Mouse (Mus musculus) macrophage (primary cell): Measurements from ENCODE around the gene Tmem30c. TPM values are rescaled to one million over a fixed set of nuclear protein-coding genes. Genes with fewer than 3 reads are reported as not detected.

ENCODE experiments used
- H3K27ac ChIP-seq: fragments of 350-480 bp; formaldehyde crosslinking; 2 replicates; pipeline ENCODE4 v1.9.0; 2021
- H3K36me3 ChIP-seq: fragments of 350-480 bp; formaldehyde crosslinking; 2 replicates; pipeline ENCODE4 v1.9.0; 2021; ENCODE audit errors: inconsistent target
- H3K4me3 ChIP-seq: fragments of 350-480 bp; formaldehyde crosslinking; 2 replicates; pipeline ENCODE4 v1.9.0; 2021; ENCODE audit errors: inconsistent target
- H3K79me2 ChIP-seq: fragments of 350-480 bp; formaldehyde crosslinking; 2 replicates; pipeline ENCODE4 v1.9.0; 2021; ENCODE audit errors: inconsistent target
- WGBS: methylation state at CpG from one replicate; pipeline ENCODE4 v1.1.7; 2026; ENCODE audit warnings: inconsistent platforms; ENCODE audit not compliant: missing documents; 5-methylcytosine and 5-hydroxymethylcytosine counted together
- polyA plus RNA-seq: library from polyadenylated mRNA; stranded (reverse); fragments of 250-400 nt; gene quantifications from 3 replicates; pipeline ENCODE4 v1.2.4, GENCODE M21; 2018; ENCODE audit warnings: inconsistent platforms

The Tmem30c gene
- polyA plus RNA-seq, 1 experiment from 2014 or later = not detected

DNA sequence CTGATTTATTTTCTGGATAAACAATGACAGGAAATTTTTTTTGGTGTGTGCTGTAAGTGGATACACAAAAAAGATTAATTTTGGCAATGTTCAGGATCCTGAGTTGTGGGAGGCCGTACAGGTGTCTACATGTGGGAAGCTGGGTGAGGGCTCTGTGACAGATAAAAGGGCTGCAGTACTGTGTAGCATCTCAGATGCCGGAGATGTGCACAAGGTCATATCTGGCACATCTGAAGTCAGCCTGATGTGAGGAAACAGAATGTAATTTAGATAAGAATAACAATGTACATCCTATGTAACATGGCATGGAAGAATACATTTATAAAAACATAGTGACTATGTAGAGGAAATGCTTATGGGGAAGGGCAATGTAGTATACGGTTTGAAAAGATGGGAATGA, 20.8 kb upstream of the Tmem30c start:
- WGBS = 94% methylated on average over 3 of the region's 3 CpGs
- Histone ChIP-seq H3K79me2 (no peaks in the 10 kb centered on the region), H3K4me3 (no peak overlapping the region)

DNA sequence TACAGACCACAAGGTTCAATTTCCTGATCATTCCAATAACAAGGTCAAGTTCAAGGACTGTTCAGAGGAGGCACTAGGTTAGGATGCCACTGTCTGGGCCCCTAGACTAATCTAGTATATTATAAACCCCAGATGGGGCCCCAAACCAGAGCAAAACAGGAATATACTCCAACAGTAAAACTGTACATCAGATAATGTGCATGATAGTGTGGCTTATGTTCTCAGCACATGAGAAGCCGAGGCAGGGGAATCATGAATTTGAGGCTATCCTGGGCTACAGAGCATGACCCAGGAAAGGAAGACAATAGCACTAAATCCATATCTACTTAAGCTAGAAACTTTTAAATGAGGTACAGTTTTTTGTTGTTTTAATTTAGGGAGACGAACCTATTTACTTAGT, 19.5 kb upstream of the Tmem30c start:
- H3K4me3 ChIP-seq = no peak overlapping the region
- no peaks in the 10 kb centered on the region for H3K79me2 ChIP-seq
- H3K36me3 ChIP-seq = no peaks in the 10 kb centered on the region
- no peak overlapping the region for H3K27ac ChIP-seq
- WGBS = 85% methylated on average over 2 of the region's 2 CpGs

More for the DNA sequence above, 20.8 kb upstream of the Tmem30c start:
- Histone ChIP-seq H3K27ac (no peak overlapping the region), H3K36me3 (no peaks in the 10 kb centered on the region)

GRCm38 (mm10) chr16:57305463-57305862, 12.8 kb upstream of the Tmem30c start:
- no peak overlapping the region for H3K27ac ChIP-seq
- H3K79me2 ChIP-seq = no peaks in the 10 kb centered on the region
- no peak overlapping the region for H3K4me3 ChIP-seq
- no peaks in the 10 kb centered on the region for H3K36me3 ChIP-seq
- 94% methylated on average over 6 of the region's 6 CpGs for WGBS

DNA sequence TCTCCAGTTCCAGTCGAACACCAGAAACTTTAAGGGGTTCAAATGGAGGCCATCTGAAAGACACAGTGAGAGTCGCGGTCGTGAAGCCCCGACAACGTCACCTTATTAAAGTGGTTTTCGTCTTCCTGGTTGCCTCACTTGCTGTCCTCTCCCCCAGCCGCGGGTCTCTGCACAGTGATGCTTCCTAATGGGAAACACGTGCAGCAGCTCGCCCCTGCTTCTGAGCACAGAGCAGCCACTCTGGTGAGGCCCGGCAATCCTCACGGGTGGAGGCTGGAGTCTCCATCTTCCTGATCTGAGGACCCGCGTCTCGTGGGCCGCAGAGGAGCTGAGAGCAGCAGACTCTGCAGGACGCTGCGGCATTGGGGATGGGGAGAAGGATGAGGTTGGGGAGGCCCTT, 11.1 kb upstream of the Tmem30c start:
- WGBS = 89% methylated on average over 19 of the region's 19 CpGs
- Histone ChIP-seq H3K4me3 (no peak overlapping the region), H3K27ac (no peak overlapping the region), H3K36me3 (no peaks in the 10 kb centered on the region), H3K79me2 (no peaks in the 10 kb centered on the region)

DNA sequence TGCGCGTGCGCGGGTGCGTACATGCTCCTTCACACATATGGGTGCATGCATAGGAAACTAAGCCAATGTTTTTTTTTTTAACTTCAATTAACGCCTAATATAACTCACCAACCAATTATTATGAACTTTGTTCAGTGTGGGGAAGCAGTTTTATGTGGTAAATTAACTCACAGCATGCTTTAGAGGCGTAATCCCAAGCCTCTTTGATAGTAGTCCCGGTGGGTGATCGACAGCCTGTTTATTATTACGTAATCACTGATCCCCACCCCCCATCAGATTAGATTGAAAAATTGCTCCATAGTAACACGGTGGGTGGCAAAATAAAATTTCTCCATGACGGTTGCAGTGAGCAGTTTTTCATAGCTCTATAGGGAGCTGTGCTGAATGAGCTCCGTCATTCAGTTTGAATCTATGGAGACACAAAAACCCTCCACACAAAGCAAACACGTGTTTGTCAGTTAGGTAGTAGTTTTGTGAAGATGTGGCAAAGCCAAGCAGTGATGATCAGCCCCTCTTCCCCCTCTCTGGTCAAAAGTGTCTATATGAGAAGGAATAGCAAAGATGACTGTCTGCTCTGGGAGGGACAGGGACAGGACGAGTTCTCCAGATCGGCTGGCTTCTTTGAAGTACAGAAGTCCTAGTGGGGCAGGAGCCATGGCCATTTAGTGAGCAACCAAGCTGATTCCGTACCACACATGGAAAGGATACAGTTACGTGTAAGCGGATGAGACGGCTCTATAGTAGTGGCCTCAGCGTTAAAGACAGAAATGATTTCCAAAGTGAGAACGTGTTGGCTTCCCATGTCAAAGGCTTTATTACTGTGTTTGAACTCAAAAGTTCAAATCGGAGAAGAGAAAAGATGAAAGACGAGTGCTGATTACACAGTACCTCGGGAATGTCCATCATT, 10.4 kb upstream of the Tmem30c start:
- WGBS = 93% methylated on average over 25 of the region's 25 CpGs
- Histone ChIP-seq H3K79me2 (no peaks in the 10 kb centered on the region), H3K4me3 (no peak overlapping the region), H3K36me3 (no peaks in the 10 kb centered on the region), H3K27ac (no peak overlapping the region)

DNA sequence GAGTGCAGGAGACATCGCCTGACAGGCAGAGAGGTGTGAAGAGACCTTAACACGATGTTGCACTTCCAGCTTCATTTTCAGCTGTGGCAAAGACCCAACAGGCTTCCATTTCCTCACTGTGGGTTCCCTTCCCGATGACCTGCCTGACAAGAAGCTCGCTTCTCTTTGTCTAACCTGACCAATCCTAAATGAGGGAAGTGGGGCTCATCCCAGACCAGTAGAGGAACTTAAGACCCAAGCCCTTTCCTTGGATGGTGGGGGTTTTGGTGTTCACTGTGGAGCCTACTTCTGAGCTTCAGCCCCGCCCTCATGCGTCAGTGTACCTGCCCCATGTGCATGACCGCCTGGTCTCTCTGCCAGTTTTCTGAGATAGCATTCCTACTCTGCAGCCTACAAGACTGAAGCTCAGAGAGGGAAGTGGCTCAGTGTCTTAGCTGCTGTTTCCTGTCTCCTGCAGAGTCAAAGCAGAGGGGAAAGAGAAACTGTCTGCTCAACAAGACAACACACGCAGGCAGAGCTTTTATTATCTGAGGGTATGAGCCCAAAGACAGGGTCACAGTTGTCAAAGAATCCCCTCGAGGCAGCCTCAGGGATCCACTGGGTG, 8.9 kb upstream of the Tmem30c start:
- H3K27ac ChIP-seq = peak overlapping the region; percentile 52
- H3K4me3 ChIP-seq = no peak overlapping the region
- H3K36me3 ChIP-seq = no peaks in the 10 kb centered on the region
- WGBS = 21% methylated on average over 9 of the region's 9 CpGs
- H3K79me2 ChIP-seq = no peaks in the 10 kb centered on the region

DNA sequence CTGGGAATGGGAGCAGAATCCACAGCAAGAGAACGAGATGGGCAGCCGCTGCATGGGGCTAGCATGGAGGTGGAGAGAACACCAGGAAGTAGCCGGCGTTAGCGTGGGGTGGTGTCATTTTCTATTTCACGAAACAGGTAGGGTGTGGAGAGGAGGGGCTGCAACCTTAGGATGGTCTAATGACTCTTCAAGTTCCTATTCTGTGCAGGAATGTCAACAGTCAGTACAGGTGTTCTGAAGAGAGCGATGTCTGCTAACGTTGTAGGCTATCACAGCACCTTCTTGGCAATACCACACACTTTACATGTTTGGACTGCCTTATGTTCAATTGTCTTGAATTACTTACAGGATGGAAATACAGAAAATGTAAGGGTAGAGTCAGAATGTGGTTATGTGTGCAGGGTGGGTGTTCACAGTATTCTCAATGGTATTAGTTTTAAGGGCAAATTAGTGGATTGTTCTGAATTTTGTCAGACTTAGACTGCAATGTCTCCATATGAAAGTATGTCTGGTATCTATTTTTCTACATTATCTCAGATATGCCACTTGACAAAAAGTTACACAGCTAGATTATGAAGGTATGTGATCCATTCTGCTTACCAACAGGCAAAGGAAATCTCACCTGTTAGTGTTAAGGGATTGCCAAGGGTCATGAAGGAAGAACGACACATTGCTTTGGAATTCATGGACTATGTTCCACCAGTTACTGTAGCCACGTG, 2.7 kb upstream of the Tmem30c start:
- H3K36me3 ChIP-seq = no peaks in the 10 kb centered on the region
- 87% methylated on average over 10 of the region's 10 CpGs for WGBS
- no peaks in the 10 kb centered on the region for H3K79me2 ChIP-seq
- no peak overlapping the region for H3K4me3 ChIP-seq
- H3K27ac ChIP-seq = no peak overlapping the region

- Histone ChIP-seq H3K79me2 (no peaks in the 10 kb centered on the region), H3K4me3 (no peak overlapping the region)
- 89% methylated on average over 4 of the region's 4 CpGs for WGBS
Measured at GRCm38 (mm10) chr16:57292296-57292695, 369 bp downstream of the Tmem30c start.

GRCm38 (mm10) chr16:57291696-57292095, 969 bp downstream of the Tmem30c start:
- no peak overlapping the region for H3K4me3 ChIP-seq
- no peaks in the 10 kb centered on the region for H3K36me3 ChIP-seq
- WGBS = 98% methylated on average over 5 of the region's 5 CpGs
- H3K27ac ChIP-seq = no peak overlapping the region
- H3K79me2 ChIP-seq = no peaks in the 10 kb centered on the region

More at GRCm38 (mm10) chr16:57292296-57292695, 369 bp downstream of the Tmem30c start:
- no peak overlapping the region for H3K27ac ChIP-seq
- H3K36me3 ChIP-seq = no peaks in the 10 kb centered on the region

- no peak overlapping the region for H3K27ac ChIP-seq
Measured at GRCm38 (mm10) chr16:57281417-57281816, 11.2 kb downstream of the Tmem30c start.

GRCm38 (mm10) chr16:57280221-57281217, 12.1 kb downstream of the Tmem30c start:
- H3K27ac ChIP-seq = no peak overlapping the region
- H3K4me3 ChIP-seq = no peak overlapping the region
- 70% methylated on average over 28 of the region's 31 CpGs for WGBS
- H3K79me2 ChIP-seq = no peaks in the 10 kb centered on the region
- H3K36me3 ChIP-seq = no peaks in the 10 kb centered on the region

More at GRCm38 (mm10) chr16:57281417-57281816, 11.2 kb downstream of the Tmem30c start:
- Histone ChIP-seq H3K79me2 (no peaks in the 10 kb centered on the region), H3K4me3 (no peak overlapping the region), H3K36me3 (no peaks in the 10 kb centered on the region)
- WGBS = 93% methylated on average over 8 of the region's 8 CpGs

GRCm38 (mm10) chr16:57278976-57279626, 13.6 kb downstream of the Tmem30c start:
- H3K27ac ChIP-seq = no peak overlapping the region
- H3K79me2 ChIP-seq = no peaks in the 10 kb centered on the region
- H3K4me3 ChIP-seq = no peak overlapping the region
- H3K36me3 ChIP-seq = no peaks in the 10 kb centered on the region
- WGBS = 79% methylated on average over 9 of the region's 12 CpGs

- Histone ChIP-seq H3K79me2 (no peaks in the 10 kb centered on the region), H3K4me3 (no peak overlapping the region), H3K36me3 (no peaks in the 10 kb centered on the region), H3K27ac (no peak overlapping the region)
- 96% methylated on average over 13 of the region's 13 CpGs for whole genome bisulfite sequencing
Measured at GRCm38 (mm10) chr16:57269751-57270150, 22.9 kb downstream of the Tmem30c start.
